Mouse (Mus musculus) hindbrain, postnatal 0 days (tissue): ENCODE results near the gene Sp7. TPM values are rescaled to one million over a fixed set of nuclear protein-coding genes. Genes with fewer than 3 reads are reported as not detected.

Source experiments
- ATAC-seq: fragments of 200-750 bp; cut with Nextera tagmentation; 2 replicates; pipeline ENCODE4 v1.8.0; 2017; ENCODE audit warnings: mild to moderate bottlenecking, moderate TSS enrichment, moderate library complexity
- DNase-seq: peaks from one replicate; pipeline ENCODE4 v3.0.0-alpha.2; 2015; ENCODE audit warnings: low spot score
- H3K27ac ChIP-seq: fragments of 300-500 bp; sonication (generic); 2 replicates; pipeline ENCODE4 v1.5.1; 2014; ENCODE audit warnings: mild to moderate bottlenecking
- H3K27me3 ChIP-seq: fragments of 300-500 bp; sonication (generic); 2 replicates; pipeline ENCODE4 v1.6.1; 2014; ENCODE audit warnings: low read length, mixed read lengths; ENCODE audit not compliant: insufficient read depth
- H3K36me3 ChIP-seq: fragments of 300-500 bp; sonication (generic); 2 replicates; pipeline ENCODE4 v1.6.1; 2014; ENCODE audit warnings: low read length, mixed read lengths; ENCODE audit not compliant: insufficient read depth
- H3K4me1 ChIP-seq: fragments of 300-500 bp; sonication (generic); 2 replicates; pipeline ENCODE4 v1.6.1; 2014; ENCODE audit warnings: antibody characterized with exemption, low read length, mixed read lengths; ENCODE audit not compliant: insufficient read depth
- H3K4me2 ChIP-seq: fragments of 300-500 bp; sonication (generic); 2 replicates; pipeline ENCODE4 v1.6.1; 2014; ENCODE audit warnings: low read depth, mild to moderate bottlenecking, low read length, moderate library complexity, mixed read lengths
- H3K4me3 ChIP-seq: fragments of 300-500 bp; sonication (generic); 2 replicates; pipeline ENCODE4 v1.5.1; 2014; ENCODE audit warnings: low read length
- H3K9ac ChIP-seq: fragments of 300-500 bp; sonication (generic); replicated peaks from 2 replicates; pipeline ENCODE4 v1.6.1; 2014; ENCODE audit warnings: mild to moderate bottlenecking, low read length, moderate library complexity, mixed read lengths
- H3K9me3 ChIP-seq: fragments of 300-500 bp; sonication (generic); 2 replicates; pipeline ENCODE4 v1.6.1; 2016; ENCODE audit warnings: low read length, mixed read lengths
- CTCF ChIP-seq: IDR thresholded peaks from 2 replicates; pipeline ENCODE4 v1.5.1; 2016; ENCODE audit warnings: antibody characterized with exemption, control low read depth, low read depth
- WGBS: fragments of 180-500 bp; shearing (Covaris S2); extraction: QIAGEN DNeasy Blood & Tissue Kit; methylation state at CpG from one replicate; pipeline ENCODE4 v1.1.7; 2014; 5-methylcytosine and 5-hydroxymethylcytosine counted together
- polyA plus RNA-seq: library from polyadenylated mRNA; unstranded; fragments of >200 nt; fragmentation: Nextera tagmentation; extraction: Ambion mirVana; gene quantifications from 2 replicates; pipeline ENCODE4 v1.2.1, GENCODE M21; 2015
- total RNA-seq: library from RNA; depleted of rRNA; stranded (reverse); fragments of >200 nt; gene quantifications from 2 replicates; pipeline ENCODE4 v1.2.3, GENCODE M21; 2014

The Sp7 gene
- total and polyA plus RNA-seq, 2 experiments from 2014 or later: 0.31 to 0.38 TPM

- Histone ChIP-seq H3K4me3 (no peak overlapping the region), H3K9ac (no peak overlapping the region), H3K4me2 (no peak overlapping the region), H3K36me3 (peaks cover 36% of the 10 kb centered on the region), H3K4me1 (peaks cover 9% of the 10 kb centered on the region), H3K27ac (no peak overlapping the region), H3K27me3 (no peaks in the 10 kb centered on the region), H3K9me3 (no peaks in the 10 kb centered on the region)
- no peak for DNase-seq
- TF ChIP-seq CTCF: no peak
- no peak for ATAC-seq
- WGBS: 90% methylated on average over 8 of the region's 8 CpGs
Measured at GRCm38 (mm10) chr15:102335254-102335653, 31.7 kb downstream of the Sp7 start.

GRCm38 (mm10) chr15:102331610-102332015 is 35.4 kb downstream of the Sp7 start, which contains the start of gene Myg1:
Gene Myg1, plus strand, starts transcription at chr15:102331709.
- H3K27me3 ChIP-seq: no peaks in the 10 kb centered on the region
- peak within 1 kb of the TSS; percentile 87 for H3K4me2 ChIP-seq
- peak within 1 kb of the TSS; percentile 59 for H3K9ac ChIP-seq
- TF ChIP-seq CTCF: no peak
- H3K27ac ChIP-seq: peak within 1 kb of the TSS; percentile 76
- H3K36me3 ChIP-seq: peaks cover 11% of the 10 kb centered on the region; the same call in 1 of the 2 replicates
- peak within 1 kb of the TSS; percentile 76 for H3K4me3 ChIP-seq
- H3K9me3 ChIP-seq: no peaks in the 10 kb centered on the region
- ATAC-seq (peak; percentile 96), DNase-seq (peak; percentile 93)
- WGBS: 0% methylated on average over 30 of the region's 30 CpGs
- H3K4me1 ChIP-seq: peaks cover 14% of the 10 kb centered on the region

- 66% methylated on average over 8 of the region's 8 CpGs for WGBS
- no peak for TF ChIP-seq CTCF
- ATAC-seq: no peak
- Histone ChIP-seq H3K4me1 (peaks cover 8% of the 10 kb centered on the region; the same call in 1 of the 2 replicates), H3K4me3 (peak overlapping the region; percentile 85), H3K9ac (peak overlapping the region; percentile 79), H3K27me3 (no peaks in the 10 kb centered on the region), H3K27ac (no peak overlapping the region), H3K36me3 (peaks cover 5% of the 10 kb centered on the region; the same call in 1 of the 2 replicates), H3K9me3 (no peaks in the 10 kb centered on the region), H3K4me2 (peak overlapping the region; percentile 90)
- no peak for DNase-seq
Measured at GRCm38 (mm10) chr15:102326892-102327291, 40.1 kb downstream of the Sp7 start.

- H3K36me3 ChIP-seq: peaks cover 5% of the 10 kb centered on the region; the same call in 1 of the 2 replicates
- peak within 1 kb of the TSS; percentile 81 for H3K27ac ChIP-seq
- peak within 1 kb of the TSS; percentile 79 for H3K9ac ChIP-seq
- peak; percentile 95 for ATAC-seq
- H3K4me3 ChIP-seq: peak within 1 kb of the TSS; percentile 85
- under 1% methylated on average over 40 of the region's 40 CpGs for WGBS
- peak; percentile 67 for TF ChIP-seq CTCF
- peaks cover 8% of the 10 kb centered on the region; the same call in 1 of the 2 replicates for H3K4me1 ChIP-seq
- peak; percentile 92 for DNase-seq
- H3K4me2 ChIP-seq: peak within 1 kb of the TSS; percentile 90
- H3K9me3 ChIP-seq: no peaks in the 10 kb centered on the region
- no peaks in the 10 kb centered on the region for H3K27me3 ChIP-seq
Measured at GRCm38 (mm10) chr15:102326022-102326576, 40.9 kb downstream of the Sp7 start, which contains the start of gene Pfdn5. Gene Pfdn5, plus strand, starts transcription at chr15:102326116.

- DNase-seq (no peak), ATAC-seq (no peak)
- Histone ChIP-seq H3K9me3 (no peaks in the 10 kb centered on the region), H3K27ac (no peak overlapping the region), H3K4me2 (peak overlapping the region; percentile 90), H3K36me3 (no peaks in the 10 kb centered on the region; the same call in 1 of the 2 replicates), H3K27me3 (no peaks in the 10 kb centered on the region), H3K4me3 (no peak overlapping the region), H3K4me1 (peaks cover 8% of the 10 kb centered on the region; the same call in 1 of the 2 replicates), H3K9ac (no peak overlapping the region)
- TF ChIP-seq CTCF: no peak
- 69% methylated on average over 12 of the region's 12 CpGs for WGBS
Measured at GRCm38 (mm10) chr15:102324654-102325473, 42.1 kb downstream of the Sp7 start.

- Histone ChIP-seq H3K36me3 (no peaks in the 10 kb centered on the region), H3K4me2 (no peak overlapping the region), H3K9ac (no peak overlapping the region), H3K9me3 (no peaks in the 10 kb centered on the region), H3K4me3 (no peak overlapping the region), H3K27ac (no peak overlapping the region), H3K27me3 (no peaks in the 10 kb centered on the region), H3K4me1 (no peaks in the 10 kb centered on the region)
- ATAC-seq: no peak
- 84% methylated on average over 6 of the region's 6 CpGs for WGBS
- TF ChIP-seq CTCF: peak; percentile 75
- peak; percentile 71 for DNase-seq
Measured at GRCm38 (mm10) chr15:102316263-102316662, 50.7 kb downstream of the Sp7 start.
